Mouse (Mus musculus) embryo, embryonic 10.5 days (tissue): Measurements from ENCODE around the gene Rbm15b.

Experiments used
- DNase-seq: peaks from one replicate; pipeline ENCODE4 v3.0.0-alpha.2; 2015; ENCODE audit warnings: low spot score

Rbm15b gene

GRCm38 (mm10) chr9:106884996-106885900, 2.0 kb downstream of the Rbm15b start:
- peak; percentile 69 for DNase-seq

GRCm38 (mm10) chr9:106884306-106884705, 2.9 kb downstream of the Rbm15b start:
- peak; percentile 43 for DNase-seq

- no peak for DNase-seq
Observed at GRCm38 (mm10) chr9:106883085-106883484, 4.1 kb downstream of the Rbm15b start.

GRCm38 (mm10) chr9:106882176-106882575, 5.1 kb downstream of the Rbm15b start:
- DNase-seq: no peak

- DNase-seq: no peak
Observed at GRCm38 (mm10) chr9:106881071-106881755, 6.0 kb downstream of the Rbm15b start.

- no peak for DNase-seq
Observed at GRCm38 (mm10) chr9:106879471-106879870, 7.8 kb downstream of the Rbm15b start.

GRCm38 (mm10) chr9:106876666-106877065, 10.6 kb downstream of the Rbm15b start:
- no peak for DNase-seq

GRCm38 (mm10) chr9:106874216-106874615, 13.0 kb downstream of the Rbm15b start:
- DNase-seq: no peak

- no peak for DNase-seq
Observed at GRCm38 (mm10) chr9:106858036-106858435, 29.2 kb downstream of the Rbm15b start.

- no peak for DNase-seq
Observed at GRCm38 (mm10) chr9:106856664-106857063, 30.6 kb downstream of the Rbm15b start.

- DNase-seq: no peak
Observed at GRCm38 (mm10) chr9:106842800-106843199, 44.4 kb downstream of the Rbm15b start.

GRCm38 (mm10) chr9:106840569-106840968, 46.7 kb downstream of the Rbm15b start:
- DNase-seq: peak; percentile 11
